Mouse (Mus musculus) liver, embryonic 14 days (tissue): ENCODE data around the gene C1s1. TPM values are rescaled to one million over a fixed set of nuclear protein-coding genes. Genes with fewer than 3 reads are reported as not detected.

Source experiments
- polyA plus RNA-seq: library from polyadenylated mRNA; depleted of rRNA; stranded (reverse); fragments of >200 nt; gene quantifications from 2 replicates; pipeline ENCODE4 v1.2.3, GENCODE M21; 2012; rRNA removed

Gene C1s1
- 39.2 and 48.1 TPM in 2 replicates for polyA plus RNA-seq

GRCm38 (mm10) chr6:124542284-124542683 is at the start of gene C1s1:
TSS of gene C1s1 (minus strand) at chr6:124542359.

DNA sequence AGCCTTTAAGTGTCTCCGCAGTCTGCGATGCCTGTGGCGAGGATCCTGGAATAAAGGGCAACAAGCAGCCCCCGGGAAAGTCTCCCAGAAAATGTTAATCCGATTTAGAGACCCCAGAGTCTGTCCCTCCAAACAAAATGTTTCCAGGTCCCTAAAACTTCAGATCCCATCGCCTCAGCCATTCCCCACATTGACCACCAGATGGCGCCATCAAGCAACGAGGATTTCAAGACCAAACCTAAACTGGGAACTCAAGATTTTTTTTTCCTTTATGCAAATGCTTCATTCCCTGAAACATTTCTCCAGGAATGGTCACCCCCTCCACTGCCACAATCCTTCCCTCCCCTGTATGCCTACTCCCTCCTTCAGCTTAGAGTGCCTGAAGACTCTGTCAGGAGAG is 27.9 kb upstream of the C1s1 start, which contains the start of gene C1rb:
C1rb (plus strand) TSS at position 269 of the 400 bp plus-strand sequence.

DNA sequence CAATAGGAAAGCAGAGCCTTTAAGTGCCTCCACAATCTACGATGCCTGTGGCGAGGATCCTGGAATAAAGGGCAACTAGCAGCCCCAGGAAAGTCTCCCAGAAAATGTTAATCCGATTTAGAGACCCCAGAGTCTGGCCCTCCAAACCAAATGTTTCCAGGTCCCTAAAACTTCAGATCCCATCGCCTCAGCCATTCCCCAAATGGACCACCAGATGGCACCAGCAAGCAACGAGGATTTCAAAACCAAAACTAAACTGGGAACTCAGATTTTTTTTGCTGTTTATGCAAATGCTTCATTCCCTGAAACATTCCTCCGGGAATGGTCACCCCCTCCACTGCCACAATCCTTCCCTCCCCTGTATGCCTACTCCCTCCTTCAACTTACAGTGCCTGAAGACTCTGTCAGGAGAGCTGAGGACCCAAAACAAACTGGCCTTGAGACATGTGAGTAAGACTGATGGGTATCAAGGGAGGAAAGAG is 29.8 kb downstream of the C1s1 start, which contains the start of gene C1ra:
C1ra (plus strand) TSS at position 51 of the 482 bp plus-strand sequence.

GRCm38 (mm10) chr6:124492842-124493561 is 49.2 kb downstream of the C1s1 start, which contains the start of gene C1rl:
TSS of gene C1rl (plus strand) at chr6:124493113.

Other genes with a start within 250 kb of the C1s1 start
- 0.02 and 0.03 TPM in 2 replicates for gene Cd163, start 237.7 kb downstream of the C1s1 start, polyA plus RNA-seq
- 11.7 and 13.9 TPM in 2 replicates for gene Pex5, start 127.3 kb downstream of the C1s1 start, polyA plus RNA-seq
- gene Clstn3, start 77.6 kb downstream of the C1s1 start, polyA plus RNA-seq: 2.3 and 2.7 TPM in 2 replicates
- gene C1rl, start 49.2 kb downstream of the C1s1 start, polyA plus RNA-seq: 3.0 and 3.9 TPM in 2 replicates
- 7.7 and 8.5 TPM in 2 replicates for gene C1ra, start 30.0 kb downstream of the C1s1 start, polyA plus RNA-seq
- gene C1rb, start 27.9 kb upstream of the C1s1 start, polyA plus RNA-seq: not detected in 2 replicates
- gene C1s2, start 93.7 kb upstream of the C1s1 start, polyA plus RNA-seq: 0.01 and 0.02 TPM in 2 replicates
- 57.0 and 65.6 TPM in 2 replicates for gene Lpcat3, start 120.7 kb upstream of the C1s1 start, polyA plus RNA-seq
- 106 and 121 TPM in 2 replicates for gene Emg1, start 169.8 kb upstream of the C1s1 start, polyA plus RNA-seq
- gene Phb2, start 170.0 kb upstream of the C1s1 start, polyA plus RNA-seq: 117 and 139 TPM in 2 replicates
- gene Ptpn6, start 196.4 kb upstream of the C1s1 start, polyA plus RNA-seq: 16.4 and 20.0 TPM in 2 replicates
- 40.8 and 45.6 TPM in 2 replicates for gene Grcc10, start 199.0 kb upstream of the C1s1 start, polyA plus RNA-seq
- not detected in 2 replicates for gene Gm45234, start 213.7 kb upstream of the C1s1 start, polyA plus RNA-seq
- gene Atn1, start 214.2 kb upstream of the C1s1 start, polyA plus RNA-seq: 2.4 and 3.2 TPM in 2 replicates
- 0.25 and 0.46 TPM in 2 replicates for gene Eno2, start 227.3 kb upstream of the C1s1 start, polyA plus RNA-seq
- gene Lrrc23, start 237.4 kb upstream of the C1s1 start, polyA plus RNA-seq: 0.06 TPM in 1 of 2 replicates, not detected in the other